Mouse (Mus musculus) myocyte (in vitro differentiated cells): Measurements from ENCODE around the gene Vps45.

Experiments used
- CEBPB ChIP-seq: IDR thresholded peaks from 2 replicates; pipeline ENCODE4 v1.6.1; 2011; ENCODE audit warnings: mild to moderate bottlenecking, moderate library complexity; ENCODE audit not compliant: poor library complexity, insufficient read depth, severe bottlenecking
- E2F4 ChIP-seq: IDR thresholded peaks from one replicate; pipeline ENCODE4 v1.6.1; 2011; ENCODE audit warnings: mild to moderate bottlenecking, control low read depth, moderate library complexity; ENCODE audit not compliant: insufficient read depth
- MAX ChIP-seq: IDR thresholded peaks from one replicate; pipeline ENCODE4 v1.6.1; 2011; ENCODE audit warnings: low read depth, mild to moderate bottlenecking, control low read depth
- MYOD1 ChIP-seq, 3 experiments: IDR thresholded peaks; one replicate each; pipeline ENCODE4 v1.6.1; 2011; ENCODE audit warnings: control low read depth in 2 of 3, low read depth in 2 of 3, mild to moderate bottlenecking in 2 of 3, moderate library complexity in 1 of 3; ENCODE audit not compliant: insufficient read length in 2 of 3, control insufficient read depth in 1 of 3
- POLR2A ChIP-seq: IDR thresholded peaks from one replicate; pipeline ENCODE4 v1.6.1; 2011; ENCODE audit warnings: low read depth, mild to moderate bottlenecking, control low read depth, moderate library complexity; ENCODE audit not compliant: insufficient read length
- POLR2AphosphoS2 ChIP-seq: IDR thresholded peaks from one replicate; pipeline ENCODE4 v1.6.1; 2011; ENCODE audit warnings: low read depth, control low read depth; ENCODE audit not compliant: insufficient read length
- REST ChIP-seq: IDR thresholded peaks from one replicate; pipeline ENCODE4 v1.6.1; 2011; ENCODE audit warnings: mild to moderate bottlenecking, control low read depth, moderate library complexity; ENCODE audit not compliant: insufficient read depth, insufficient read length
- SRF ChIP-seq: IDR thresholded peaks from one replicate; pipeline ENCODE4 v1.6.1; 2011; ENCODE audit warnings: low read depth; ENCODE audit not compliant: control insufficient read depth, insufficient read length
- USF1 ChIP-seq: IDR thresholded peaks from one replicate; pipeline ENCODE4 v1.6.1; 2011; ENCODE audit warnings: low read depth, mild to moderate bottlenecking, control low read depth, moderate library complexity

DNA sequence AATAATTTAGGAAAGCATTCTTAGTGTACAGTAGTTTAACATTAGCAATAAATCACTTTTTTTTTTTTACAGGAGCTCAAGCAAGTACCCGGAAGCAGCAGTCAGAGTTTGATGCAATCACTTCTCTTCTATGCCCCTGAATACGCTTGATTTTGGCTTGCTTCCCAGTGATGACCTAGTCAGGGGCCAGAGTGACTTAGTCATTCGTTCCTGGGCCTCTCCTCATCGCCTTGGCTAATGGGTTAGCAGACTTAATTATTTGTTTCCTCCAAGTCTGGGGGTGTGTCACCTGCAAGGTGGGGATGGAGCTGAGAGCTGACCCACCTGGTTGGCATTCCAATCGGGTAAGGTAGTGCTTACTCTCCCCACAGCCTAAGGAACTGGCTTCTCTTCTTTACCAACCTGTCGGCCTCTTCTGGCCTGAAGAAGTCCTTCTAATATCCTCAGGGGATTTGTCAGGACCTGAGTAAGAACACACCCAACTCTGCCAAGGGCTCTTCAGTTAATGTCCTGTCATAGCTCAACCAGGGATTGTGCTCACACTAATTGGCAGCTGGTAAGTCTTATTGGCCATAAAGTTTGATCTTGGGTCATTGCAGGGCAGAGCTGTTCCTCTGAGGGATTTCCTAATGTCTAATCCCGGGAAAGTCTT is 40.5 kb upstream of the Vps45 start:
- TF ChIP-seq REST (no peak), POLR2A (no peak), USF1 (no peak), SRF (no peak), E2F4 (no peak), MYOD1 (IDR thresholded peaks at IDR 0.05; ENCODE audit: control insufficient read depth in 1 of 3, insufficient read length in 2 of 3, low read depth in 2 of 3) (no peak), MAX (no peak), POLR2AphosphoS2 (no peak), CEBPB (peak; percentile 86)
